Mouse (Mus musculus) bone marrow macrophage, adult 2 months (primary cell): Measurements from ENCODE around the gene Ptgis.

Experiments used
- CTCF ChIP-seq: IDR thresholded peaks from 2 replicates; pipeline ENCODE4 v1.5.1; 2012; ENCODE audit warnings: low read depth, mild to moderate bottlenecking, low read length, moderate library complexity
- POLR2A ChIP-seq: IDR thresholded peaks from 2 replicates; pipeline ENCODE4 v1.6.1; 2012; ENCODE audit warnings: mild to moderate bottlenecking, low read depth, low read length, borderline replicate concordance

DNA sequence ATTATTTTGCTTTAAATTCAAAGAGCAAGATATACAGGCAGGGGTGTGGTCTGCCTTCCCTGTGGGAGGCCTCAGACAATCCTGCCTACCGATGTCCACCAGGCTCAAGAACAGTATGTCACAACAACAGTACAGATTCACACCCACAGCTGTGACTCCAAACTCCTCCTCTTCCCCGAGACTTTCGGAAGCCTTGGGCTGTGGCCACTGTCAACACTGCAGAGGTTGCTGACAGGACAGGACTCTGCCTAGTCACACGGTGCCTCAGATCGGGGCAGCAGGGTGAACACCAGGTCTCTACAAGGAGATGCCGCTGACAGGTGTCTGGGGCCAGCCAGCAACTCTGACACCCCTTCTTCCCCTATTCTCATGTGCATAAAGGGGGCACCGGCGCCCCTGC lies 92.7 kb downstream of the Ptgis start:
- TF ChIP-seq CTCF = no peak
- TF ChIP-seq POLR2A = no peak
